ENCODE assay signal across 9 mouse cellular contexts in the genomic region with DNA sequence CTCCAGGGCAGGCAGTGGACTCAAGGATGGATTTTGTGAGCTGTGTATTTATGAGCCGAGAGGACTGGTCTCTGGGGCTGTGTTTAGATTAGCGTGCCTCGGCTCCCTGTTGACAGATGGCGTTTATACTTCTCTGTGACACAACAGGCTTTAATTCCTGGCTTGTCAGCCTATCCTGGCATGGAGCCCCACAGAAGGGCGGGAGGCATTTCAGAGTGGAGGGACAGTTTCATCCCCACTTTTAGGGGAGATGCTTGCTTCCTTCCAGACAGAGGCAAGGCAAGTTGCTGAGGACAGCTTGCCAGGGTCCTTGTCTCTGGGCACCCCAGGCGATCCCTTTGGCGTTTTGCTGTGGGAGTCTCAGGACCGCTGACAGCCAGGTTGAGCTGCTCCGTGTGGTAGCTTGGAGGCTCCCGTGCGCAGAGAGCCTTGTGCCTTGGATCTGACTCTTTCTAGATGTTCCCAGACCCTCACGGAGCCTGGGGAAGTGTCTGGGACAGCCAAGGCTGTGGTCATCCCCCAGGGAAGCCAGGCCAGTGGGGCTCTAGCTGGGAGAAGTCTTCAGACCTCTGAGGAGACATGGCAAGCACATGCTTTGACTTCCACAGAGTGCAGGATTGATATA. TPM values are rescaled to one million over a fixed set of nuclear protein-coding genes. Genes with fewer than 3 reads are reported as not detected.
DNase-seq lines count a peak whose midpoint lies in the region; ATAC-seq and TF ChIP-seq lines count a peak whose summit lies in the region.
"Had no signal": no experiment of that assay in that cellular context is flagged by ENCODE, and none has a peak within 500 bp of the region (broad histone marks: within the 10 kb centered on the region; RNA-seq: fewer than 3 reads in every experiment).

No protein-coding gene starts in this region.

- DNase-seq in heart, adult 2 months, result peak; percentile 52 to 54
- DNase-seq in heart, postnatal 25 days (ENCODE audit: low spot score), result no peak
- DNase-seq in cerebellum, adult 9-11 months, result peak; percentile 23
- DNase-seq in heart, embryonic 10.5 days (ENCODE audit: low spot score), result no peak
- peak; percentile 88 for DNase-seq in lung, embryonic 14.5 days
- no peak for DNase-seq in right cerebral cortex, postnatal 25 days
- DNase-seq in adrenal gland, postnatal 14 days, result no peak

- 40% methylated on average over 12 of the region's 12 CpGs for WGBS in heart, adult 2 months
- 50% methylated on average over 12 of the region's 12 CpGs for WGBS in heart, embryonic 10.5 days
- 26% methylated on average over 12 of the region's 12 CpGs for WGBS in lung, embryonic 14.5 days

- TF ChIP-seq EP300 in heart, adult 2 months (IDR thresholded peaks at IDR 0.05; ENCODE audit: insufficient read depth, low read depth, low read length), result no peak

- no peak overlapping the region for H3K4me2 ChIP-seq in lung, embryonic 14.5 days

- intact Hi-C loops in heart, adult 2 months (cut with DNase I), result no loop called here
- intact Hi-C loops in heart, postnatal 25 days (cut with DNase I), result no loop called here

- H3K9ac ChIP-seq in heart, adult 2 months (ENCODE audit: low read depth, low read length), result no peak overlapping the region
- H3K9ac ChIP-seq in lung, embryonic 14.5 days, result no peak overlapping the region

- ATAC-seq in lung, embryonic 14.5 days (ENCODE audit: insufficient read depth), result peak; percentile 79
- no peak for ATAC-seq in activated CD4-positive, CD25-positive, alpha-beta regulatory T cell, adult 4 months

- no peaks in the 10 kb centered on the region for H3K9me3 ChIP-seq in heart, embryonic 10.5 days
- H3K9me3 ChIP-seq in lung, embryonic 14.5 days (ENCODE audit: low read depth, low read length), result no peaks in the 10 kb centered on the region
- H3K9me3 ChIP-seq: G1E had no signal

- no peak overlapping the region for H3K4me3 ChIP-seq in heart, adult 2 months
- no peak overlapping the region for H3K4me3 ChIP-seq in heart, embryonic 10.5 days
- H3K4me3 ChIP-seq in lung, embryonic 14.5 days (ENCODE audit: low read depth, low read length), result no peak overlapping the region

- H3K4me1 ChIP-seq in heart, adult 2 months (ENCODE audit: control insufficient read depth, insufficient read depth, low read length), result peaks cover 7% of the 10 kb centered on the region
- peaks cover 49% of the 10 kb centered on the region for H3K4me1 ChIP-seq in heart, embryonic 10.5 days
- no peaks in the 10 kb centered on the region for H3K4me1 ChIP-seq in lung, embryonic 14.5 days (ENCODE audit: insufficient read depth)

- no peaks in the 10 kb centered on the region for H3K27me3 ChIP-seq in heart, adult 2 months (ENCODE audit: control insufficient read depth, insufficient read depth, low read length)
- peaks cover 55% of the 10 kb centered on the region for H3K27me3 ChIP-seq in heart, embryonic 10.5 days (ENCODE audit: insufficient read depth, poor library complexity, severe bottlenecking)
- peaks cover 77% of the 10 kb centered on the region for H3K27me3 ChIP-seq in lung, embryonic 14.5 days (ENCODE audit: insufficient read depth, low read length)

- TF ChIP-seq POLR2A in heart, adult 2 months (IDR thresholded peaks at IDR 0.05; ENCODE audit: insufficient read depth, low read depth, low read length), result no peak

- H3K36me3 ChIP-seq in heart, adult 2 months (ENCODE audit: control insufficient read depth, insufficient read depth, low read length), result no peaks in the 10 kb centered on the region
- no peaks in the 10 kb centered on the region for H3K36me3 ChIP-seq in heart, embryonic 10.5 days
- H3K36me3 ChIP-seq in lung, embryonic 14.5 days (ENCODE audit: insufficient read depth), result no peaks in the 10 kb centered on the region
- H3K36me3 ChIP-seq: G1E had no signal

- TF ChIP-seq CTCF in heart, adult 2 months (IDR thresholded peaks at IDR 0.05), result no peak
- TF ChIP-seq CTCF in lung, embryonic 14.5 days (IDR thresholded peaks at IDR 0.05; ENCODE audit: low read depth), result no peak

- no peak overlapping the region for H3K27ac ChIP-seq in heart, adult 2 months
- peak overlapping the region; percentile 19; the same call in 1 of the 2 replicates for H3K27ac ChIP-seq in heart, embryonic 10.5 days
- no peak overlapping the region for H3K27ac ChIP-seq in lung, embryonic 14.5 days (ENCODE audit: low read depth)

- no peaks in the 10 kb centered on the region for H3K79me2 ChIP-seq in heart, adult 2 months (replicated peaks; ENCODE audit: control insufficient read depth, insufficient read depth, low read length)

RNA-seq across cellular contexts. Expression of gene Hmcn2, which starts 23.6 kb away (rescaled TPM):
- total RNA-seq in heart, adult 2 months (2021), result 1 to 10 TPM; 7.2 to 8.3 TPM
- 22.8 and 24.3 TPM in 2 replicates for polyA plus RNA-seq in heart, adult 2 months (2012; rRNA removed)
- total RNA-seq in heart, postnatal 25 days (2021), result 10 to 100 TPM; 13.2 to 14.5 TPM
- 0.33 and 0.52 TPM in 2 replicates for polyA plus RNA-seq in heart, embryonic 10.5 days (2016; fragmentation: Nextera tagmentation; extraction: Ambion mirVana)
- polyA plus RNA-seq in lung, embryonic 14.5 days (2014; fragmentation: Nextera tagmentation; extraction: Ambion mirVana), result 1.1 and 1.3 TPM in 2 replicates
- polyA plus RNA-seq in activated CD4-positive, CD25-positive, alpha-beta regulatory T cell, adult 4 months (2017; shearing (Covaris generic)), result under 1 TPM; 0.48 to 0.53 TPM
- 4.3 and 5.8 TPM in 2 replicates for total RNA-seq in adrenal gland, postnatal 14 days (2021)
- polyA plus RNA-seq: G1E had no signal

Comparison
In these comparisons a context has a peak if more than half of its experiments do, and no peak if none do; other contexts are left out.
1. DNase-seq: peak in heart, adult 2 months (2 of 2), cerebellum, adult 9-11 months (single experiment) and lung, embryonic 14.5 days (single experiment); none in heart, postnatal 25 days (single experiment), heart, embryonic 10.5 days (single experiment), right cerebral cortex, postnatal 25 days (single experiment) and adrenal gland, postnatal 14 days (single experiment).
2. RNA of gene Hmcn2, which starts 23.6 kb away (polyA plus RNA-seq): 22.8 to 24.3 TPM in heart, adult 2 months; 1.1 to 1.3 TPM in lung, embryonic 14.5 days, 0.48 to 0.53 TPM in activated CD4-positive, CD25-positive, alpha-beta regulatory T cell, adult 4 months and 0.33 to 0.52 TPM in heart, embryonic 10.5 days; every median in the first group is over 10 times any median in the second.